Mouse (Mus musculus) c-Kit-positive CD71-positive TER-119-positive erythroid progenitor cells, embryonic 14.5 days (primary cell): ENCODE data around the gene Ildr2.

ENCODE experiments used
- DNase-seq: peaks from one replicate; pipeline ENCODE4 v3.0.0-alpha.2; 2013; ENCODE audit warnings: low spot score

Gene Ildr2

GRCm38 (mm10) chr1:166284390-166284789 lies 30.5 kb downstream of the Ildr2 start:
- DNase-seq: no peak

DNA sequence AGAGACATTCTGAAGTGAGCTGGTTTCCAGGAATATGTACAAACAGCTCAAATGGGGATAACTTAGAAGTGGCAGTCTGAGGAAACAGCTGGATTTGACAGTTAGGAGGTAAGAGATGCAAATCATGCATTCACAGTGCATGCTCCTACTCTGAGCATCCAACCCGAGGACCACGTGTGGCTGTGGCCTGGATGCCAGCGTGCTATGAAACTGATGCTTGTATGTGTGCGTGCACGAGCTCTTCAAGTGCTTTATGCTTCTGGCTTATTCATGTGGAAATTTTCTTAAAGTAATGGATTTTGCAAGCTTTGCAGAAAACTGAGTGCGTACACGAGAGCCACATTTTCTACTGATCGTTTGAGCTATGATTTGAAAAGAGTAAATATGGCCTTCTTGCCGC lies 32.3 kb downstream of the Ildr2 start:
- no peak for DNase-seq

DNA sequence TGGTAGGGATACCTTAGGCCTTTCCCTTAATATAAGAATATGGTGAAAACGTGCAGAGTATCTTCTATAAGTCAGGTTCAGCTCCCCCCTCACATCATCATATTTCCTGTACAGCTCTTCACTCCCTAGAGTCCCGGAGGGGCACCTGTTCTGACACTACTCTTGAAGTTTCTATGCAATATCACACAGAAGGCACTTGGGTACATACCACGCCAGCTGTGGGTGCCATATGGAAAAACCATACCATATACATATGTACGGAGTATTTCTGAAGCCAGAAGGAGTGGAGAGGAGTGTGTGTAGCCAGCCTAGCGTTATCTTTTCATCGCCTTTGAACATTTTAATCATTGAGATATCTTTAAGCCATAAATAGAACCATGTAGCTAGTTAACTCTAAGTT lies 36.6 kb downstream of the Ildr2 start:
- no peak for DNase-seq

- no peak for DNase-seq
Observed at GRCm38 (mm10) chr1:166293086-166293485, 39.1 kb downstream of the Ildr2 start.

DNA sequence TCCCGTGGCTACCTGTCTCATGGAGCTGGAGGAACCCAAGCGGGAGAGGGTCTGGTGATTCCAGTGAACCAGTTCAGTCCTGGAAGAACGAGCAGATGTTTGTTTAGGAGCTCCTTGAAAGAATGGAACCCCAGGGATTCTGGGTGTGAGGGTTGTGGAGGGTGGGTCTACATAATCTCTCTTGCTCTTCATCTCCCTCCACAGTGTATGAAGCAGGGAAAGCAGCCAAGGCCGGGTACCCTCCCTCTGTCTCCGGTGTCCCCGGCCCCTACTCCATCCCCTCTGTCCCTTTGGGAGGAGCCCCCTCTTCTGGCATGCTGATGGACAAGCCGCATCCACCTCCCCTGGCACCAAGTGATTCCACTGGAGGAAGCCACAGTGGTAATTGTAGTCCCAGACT lies 41.6 kb downstream of the Ildr2 start:
- no peak for DNase-seq

- no peak for DNase-seq
Observed at GRCm38 (mm10) chr1:166296371-166296770, 42.4 kb downstream of the Ildr2 start.

DNA sequence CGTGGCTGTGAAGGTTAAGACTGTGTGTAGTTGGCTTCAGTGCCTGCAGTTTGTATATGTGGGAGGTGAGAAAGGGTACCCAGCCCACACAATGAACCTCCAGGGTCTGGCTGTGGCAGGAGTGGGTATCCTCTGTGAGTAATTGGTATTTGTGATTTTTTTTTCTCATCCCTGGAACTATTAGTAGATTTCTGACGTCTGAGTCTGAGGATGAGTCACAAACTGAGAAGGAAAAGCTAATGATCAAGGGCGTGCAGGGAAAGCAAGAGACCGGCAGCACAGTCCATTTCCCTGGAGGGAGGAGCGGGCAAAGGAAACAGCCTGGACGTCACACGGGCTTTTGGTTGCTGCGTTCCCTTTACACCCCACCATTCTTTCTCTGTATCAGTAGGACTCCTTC lies 43.0 kb downstream of the Ildr2 start:
- no peak for DNase-seq

DNA sequence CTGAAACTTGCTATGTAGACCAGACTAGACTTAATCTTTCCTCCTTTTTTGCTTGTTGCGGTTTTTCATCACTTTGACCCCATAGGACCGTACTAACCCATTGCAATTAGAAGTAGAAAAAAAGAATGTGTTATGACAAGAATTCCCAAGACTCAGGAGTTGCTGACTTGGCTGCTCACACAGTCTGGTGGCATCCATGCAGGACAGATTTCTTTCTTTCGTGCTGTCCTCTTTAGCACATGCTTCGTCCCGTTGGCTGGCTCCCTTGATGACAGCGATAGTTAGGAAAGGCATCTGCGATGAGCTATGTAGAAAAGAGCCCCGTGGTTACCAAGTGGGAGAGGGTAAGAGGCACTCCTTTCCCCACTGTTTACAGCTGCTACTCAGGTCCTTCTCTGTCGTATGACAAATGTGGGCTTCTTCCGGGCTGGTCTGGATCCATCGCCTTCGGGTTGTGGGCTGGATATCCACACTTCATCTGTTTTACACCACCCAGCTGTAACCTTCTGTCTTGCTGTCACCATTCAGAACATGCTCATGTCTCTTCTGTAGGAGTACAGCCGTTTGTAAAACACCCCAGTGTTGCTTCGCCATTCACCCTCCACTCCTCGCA lies 43.7 kb downstream of the Ildr2 start:
- no peak for DNase-seq

DNA sequence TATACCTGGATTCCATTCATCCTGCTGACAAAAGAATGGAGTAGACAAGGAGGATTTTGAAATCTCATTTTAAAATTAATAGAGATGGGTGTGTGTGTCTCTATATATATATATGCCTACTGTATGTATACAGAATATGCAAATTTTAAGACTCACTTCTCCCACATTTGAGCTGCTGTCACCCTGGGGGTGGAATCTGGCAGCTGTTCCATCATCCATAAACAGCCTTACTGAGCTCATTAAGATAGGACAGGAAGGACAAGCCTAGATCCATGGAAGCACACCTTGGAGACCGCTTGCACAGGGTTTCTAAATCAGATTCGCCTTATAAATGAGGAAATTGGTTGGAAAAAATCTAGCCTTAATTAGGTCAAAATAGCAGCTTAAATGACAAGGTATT lies 44.9 kb downstream of the Ildr2 start:
- DNase-seq: no peak

DNA sequence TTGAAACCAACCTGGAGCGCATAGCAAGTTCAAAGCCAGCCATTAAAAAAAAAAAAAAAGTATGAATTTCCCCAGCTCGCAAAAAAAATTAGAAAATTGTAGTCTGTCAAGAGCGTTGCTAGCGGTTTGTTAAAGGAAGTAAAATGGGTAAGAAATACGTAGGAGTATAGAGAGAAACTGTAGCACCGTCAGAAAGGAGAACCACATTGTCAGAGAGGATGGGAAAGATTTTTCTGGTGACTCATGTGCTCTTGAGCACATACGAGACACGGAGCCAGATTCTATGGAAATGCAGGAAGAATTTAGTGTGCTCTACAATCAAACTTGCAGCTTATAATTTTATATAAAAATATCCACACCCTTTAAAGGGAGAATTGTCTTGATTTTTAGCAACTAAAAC lies 45.9 kb downstream of the Ildr2 start:
- DNase-seq: no peak

- DNase-seq: no peak
Observed at GRCm38 (mm10) chr1:166300526-166300925, 46.6 kb downstream of the Ildr2 start.

GRCm38 (mm10) chr1:166304352-166305240 lies 50.7 kb downstream of the Ildr2 start:
- DNase-seq: no peak

- no peak for DNase-seq
Observed at GRCm38 (mm10) chr1:166308471-166308850, 54.5 kb downstream of the Ildr2 start.

DNA sequence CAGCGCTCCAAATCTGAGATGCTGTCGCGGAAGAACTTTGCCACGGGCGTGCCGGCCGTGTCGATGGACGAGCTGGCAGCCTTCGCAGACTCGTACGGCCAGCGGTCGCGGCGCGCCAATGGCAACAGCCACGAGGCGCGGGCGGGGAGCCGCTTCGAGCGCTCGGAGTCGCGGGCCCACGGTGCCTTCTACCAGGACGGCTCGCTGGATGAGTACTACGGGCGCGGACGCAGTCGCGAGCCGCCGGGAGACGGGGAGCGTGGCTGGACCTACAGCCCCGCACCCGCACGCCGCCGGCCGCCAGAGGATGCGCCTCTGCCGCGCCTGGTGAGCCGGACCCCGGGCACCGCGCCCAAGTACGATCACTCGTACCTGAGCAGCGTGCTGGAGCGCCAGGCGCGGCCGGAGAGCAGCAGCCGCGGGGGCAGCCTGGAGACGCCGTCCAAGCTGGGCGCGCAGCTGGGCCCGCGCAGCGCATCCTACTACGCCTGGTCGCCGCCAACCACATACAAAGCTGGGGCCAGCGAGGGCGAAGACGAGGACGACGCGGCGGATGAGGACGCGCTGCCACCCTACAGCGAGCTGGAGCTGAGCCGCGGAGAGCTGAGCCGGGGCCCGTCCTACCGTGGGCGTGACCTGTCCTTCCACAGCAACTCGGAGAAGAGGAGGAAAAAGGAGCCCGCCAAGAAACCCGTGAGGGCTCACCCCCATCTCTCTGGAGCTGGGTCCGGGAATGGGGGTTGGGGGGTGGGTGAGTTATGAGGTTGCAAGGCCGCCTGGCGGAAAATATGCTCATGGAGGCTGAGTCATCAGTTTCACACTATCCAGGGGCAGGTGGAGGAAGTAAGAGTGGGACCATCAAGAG lies 55.1 kb downstream of the Ildr2 start:
- no peak for DNase-seq

DNA sequence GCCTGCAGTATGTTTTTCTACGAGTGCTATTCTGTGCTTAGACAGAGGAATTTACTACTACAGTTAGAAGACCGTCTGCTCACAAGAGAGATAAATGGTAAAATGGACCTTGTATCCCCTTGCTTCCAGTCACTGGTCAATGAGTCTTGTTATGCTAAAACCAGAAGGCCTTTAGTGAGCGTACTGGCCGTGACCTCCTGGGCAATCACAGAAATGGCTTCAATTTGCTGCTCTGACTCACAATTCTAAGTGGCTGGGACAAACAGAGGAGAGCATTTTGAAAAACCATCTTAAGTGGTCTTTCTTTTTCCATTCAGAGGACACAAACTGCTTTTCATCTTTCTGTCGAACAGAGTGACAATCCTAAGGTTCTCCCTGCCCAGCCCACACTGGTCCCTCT lies 57.2 kb downstream of the Ildr2 start:
- DNase-seq: no peak

GRCm38 (mm10) chr1:166313637-166314036 lies 59.7 kb downstream of the Ildr2 start:
- no peak for DNase-seq

DNA sequence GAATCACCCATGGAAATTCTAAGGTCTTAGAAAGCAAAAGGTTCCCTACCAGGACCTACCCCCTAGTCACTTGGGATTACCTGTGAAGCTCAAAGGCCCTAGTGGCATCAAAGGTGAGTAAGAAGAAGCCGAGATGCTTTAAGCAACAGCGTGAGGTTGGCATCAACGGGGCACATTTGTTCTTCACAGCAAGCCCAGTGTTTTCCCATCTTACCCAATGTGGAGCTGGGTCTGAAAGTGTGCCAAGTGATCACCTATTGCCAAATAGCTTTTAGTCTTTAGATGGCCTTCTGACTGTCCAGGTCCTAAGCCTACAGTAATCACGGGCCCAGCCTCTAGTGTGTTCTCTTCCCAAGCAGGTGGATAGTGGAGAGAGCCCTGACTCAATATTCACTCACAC lies 61.8 kb downstream of the Ildr2 start:
- DNase-seq: no peak

DNA sequence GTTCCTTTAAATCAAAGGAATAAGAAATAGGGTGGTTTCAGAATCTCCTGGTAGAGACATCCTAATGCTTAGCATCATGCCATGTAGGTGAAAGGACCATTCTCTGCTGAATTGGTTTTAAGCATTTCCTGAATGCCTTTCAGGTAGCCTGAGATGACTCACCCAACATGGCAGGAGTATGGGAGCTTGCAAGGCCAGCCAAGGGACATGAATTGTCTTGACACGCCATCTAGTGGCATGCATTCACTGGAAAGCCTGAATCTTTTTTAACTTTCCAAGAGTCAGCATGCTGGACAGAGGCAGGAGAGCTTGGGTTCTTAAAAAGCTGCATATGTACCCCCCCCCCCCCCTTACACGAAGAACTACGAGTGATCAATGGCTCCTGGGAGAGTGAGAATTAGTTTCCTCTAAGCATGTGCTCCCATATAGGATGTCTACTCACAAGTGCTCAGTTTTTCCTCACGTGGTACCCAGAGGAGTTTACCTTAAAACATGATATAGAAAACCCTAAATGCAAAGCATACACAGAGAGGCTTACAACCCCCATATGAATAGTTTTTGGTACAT lies 65.3 kb downstream of the Ildr2 start:
- peak; percentile 3 for DNase-seq

DNA sequence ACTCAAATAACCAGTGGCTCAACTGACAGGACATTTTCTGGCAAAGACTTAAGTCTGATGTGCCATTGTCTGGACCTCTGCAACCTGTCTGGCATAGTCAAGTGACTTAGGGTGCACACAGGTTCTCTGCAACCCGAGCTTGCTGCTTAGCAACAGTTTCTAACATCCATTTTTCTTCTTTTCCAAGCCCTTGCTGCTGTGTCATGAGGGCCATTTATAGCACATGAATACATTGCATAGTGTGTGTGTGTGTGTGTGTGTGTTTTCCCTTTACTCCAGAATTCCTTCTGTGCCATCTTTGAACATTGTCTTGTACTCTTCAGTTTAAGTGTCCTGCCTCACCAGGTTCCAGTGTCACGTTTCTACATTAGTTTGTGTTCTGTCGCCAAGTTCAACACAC lies 72.5 kb downstream of the Ildr2 start:
- no peak for DNase-seq

GRCm38 (mm10) chr1:166330752-166331151 lies 76.8 kb downstream of the Ildr2 start:
- DNase-seq: no peak

DNA sequence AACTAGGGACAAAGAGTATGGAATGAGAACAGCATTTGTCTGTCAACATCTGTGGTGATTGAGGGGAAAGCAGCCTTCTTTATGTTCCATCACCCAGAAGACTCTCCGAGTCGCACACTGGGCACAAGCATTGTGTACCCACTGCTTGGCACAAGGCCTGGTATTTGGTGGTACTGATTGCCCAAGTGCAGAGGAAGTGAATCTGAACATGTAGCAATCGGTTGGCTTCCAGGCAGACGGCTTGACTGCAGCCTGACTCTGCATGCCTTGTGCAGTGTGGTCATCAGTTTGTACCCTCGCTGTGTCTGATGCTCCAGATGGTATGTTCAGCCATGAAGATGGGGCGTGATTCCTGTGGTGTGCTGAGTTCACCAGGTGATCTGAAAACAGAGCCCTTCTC lies 85.2 kb downstream of the Ildr2 start:
- DNase-seq: no peak

- DNase-seq: no peak
Observed at GRCm38 (mm10) chr1:166342060-166342459, 88.1 kb downstream of the Ildr2 start.
